Mouse (Mus musculus) adrenal gland, adult 18-20 months (tissue): Measurements from ENCODE around the gene Lum. TPM values are rescaled to one million over a fixed set of nuclear protein-coding genes. Genes with fewer than 3 reads are reported as not detected.

ENCODE experiments used
- total RNA-seq, 2 experiments: library from RNA; stranded (reverse); gene quantifications; 1 replicate in 1 of 2; 2 replicates in 1 of 2; pipeline ENCODE4 v1.2.3; 2021

Lum gene
- total RNA-seq, 2 experiments from 2014 or later: 14.5 to 22.7 TPM

Other genes with a start within 250 kb of the Lum start
- 100 to 1,000 TPM; 166 to 345 TPM for gene Dcn, start 85.5 kb upstream of the Lum start, total RNA-seq
- gene Kera, start 41.8 kb downstream of the Lum start, total RNA-seq: not detected
- under 1 TPM in 1 of 2 experiments, not detected in 1; 0.58 TPM for gene Epyc, start 78.9 kb downstream of the Lum start, total RNA-seq
- not detected for gene Ccer1, start 127.9 kb downstream of the Lum start, total RNA-seq
- gene C030005K15Rik, start 161.6 kb downstream of the Lum start, total RNA-seq: not detected